Mouse (Mus musculus) C2C12 (cell line): ENCODE data around the gene Zfp91. TPM values are rescaled to one million over a fixed set of nuclear protein-coding genes. Genes with fewer than 3 reads are reported as not detected.

Experiments used
- H3K27me3 ChIP-seq: one replicate; pipeline ENCODE4 v1.6.1; 2011; ENCODE audit not compliant: control insufficient read depth, insufficient read depth, insufficient read length
- H3K36me3 ChIP-seq: one replicate; pipeline ENCODE4 v1.6.1; 2011; ENCODE audit not compliant: control insufficient read depth, insufficient read depth
- H3K4me3 ChIP-seq: one replicate; pipeline ENCODE4 v1.5.1; 2011; ENCODE audit warnings: mild to moderate bottlenecking, control low read depth; ENCODE audit not compliant: poor library complexity, insufficient read depth, severe bottlenecking
- H3K79me2 ChIP-seq: one replicate; pipeline ENCODE4 v1.6.1; 2011; ENCODE audit not compliant: control insufficient read depth, insufficient read depth
- H3K79me3 ChIP-seq: one replicate; pipeline ENCODE4 v1.6.1; 2011; ENCODE audit warnings: low read depth, control low read depth
- H3ac ChIP-seq: one replicate; pipeline ENCODE3; 2011; ENCODE audit warnings: low read depth; ENCODE audit not compliant: control insufficient read depth, insufficient read length
- CEBPB ChIP-seq: IDR thresholded peaks from one replicate; pipeline ENCODE4 v1.6.1; 2011; ENCODE audit warnings: low read depth, mild to moderate bottlenecking, control low read depth, moderate library complexity
- CTCF ChIP-seq: IDR thresholded peaks from one replicate; pipeline ENCODE4 v1.5.1; 2011; ENCODE audit not compliant: control insufficient read depth, insufficient read depth, insufficient read length
- FOSL1 ChIP-seq: IDR thresholded peaks from one replicate; pipeline ENCODE4 v1.8.0; 2011; ENCODE audit warnings: mild to moderate bottlenecking, low read length; ENCODE audit not compliant: poor library complexity, insufficient read depth, severe bottlenecking
- MAX ChIP-seq: IDR thresholded peaks from one replicate; pipeline ENCODE4 v1.6.1; 2011; ENCODE audit warnings: mild to moderate bottlenecking, control low read depth
- MYOD1 ChIP-seq: IDR thresholded peaks from one replicate; pipeline ENCODE4 v1.6.1; 2011; ENCODE audit warnings: low read depth; ENCODE audit not compliant: control insufficient read depth, insufficient read length
- MYOG ChIP-seq: IDR thresholded peaks from one replicate; pipeline ENCODE4 v1.6.1; 2011; ENCODE audit not compliant: control insufficient read depth, insufficient read length; ENCODE audit errors: extremely low read depth
- USF1 ChIP-seq: IDR thresholded peaks from one replicate; pipeline ENCODE4 v1.6.1; 2011; ENCODE audit warnings: low read depth, mild to moderate bottlenecking, control low read depth, moderate library complexity
- polyA plus RNA-seq: library from polyadenylated mRNA; unstranded; fragments of >200 nt; fragmentation: generic; extraction: Trizol; gene quantifications from one replicate; pipeline ENCODE4 v1.2.1, GENCODE M21; 2012; ENCODE audit warnings: missing spikeins

Zfp91 gene
- polyA plus RNA-seq, 1 experiment, result 25.0 TPM

GRCm38 (mm10) chr19:12762212-12763130 lies 33.5 kb downstream of the Zfp91 start:
- Histone ChIP-seq H3K79me2 (no peaks in the 10 kb centered on the region), H3K27me3 (no peaks in the 10 kb centered on the region), H3ac (no peak overlapping the region), H3K36me3 (peaks cover 57% of the 10 kb centered on the region), H3K4me3 (no peak overlapping the region), H3K79me3 (no peaks in the 10 kb centered on the region)
- TF ChIP-seq CEBPB (no peak), USF1 (no peak), FOSL1 (no peak), MAX (peak; percentile 20), MYOD1 (no peak), CTCF (no peak), MYOG (no peak)

- peaks cover 34% of the 10 kb centered on the region for H3K36me3 ChIP-seq
- no peak for TF ChIP-seq MYOD1
- no peak for TF ChIP-seq MAX
- TF ChIP-seq MYOG, result no peak
- no peak for TF ChIP-seq CTCF
- no peak for TF ChIP-seq USF1
- no peak for TF ChIP-seq CEBPB
- TF ChIP-seq FOSL1, result no peak
- no peaks in the 10 kb centered on the region for H3K27me3 ChIP-seq
- H3K4me3 ChIP-seq, result no peak overlapping the region
- no peak overlapping the region for H3ac ChIP-seq
- no peaks in the 10 kb centered on the region for H3K79me3 ChIP-seq
- H3K79me2 ChIP-seq, result no peaks in the 10 kb centered on the region
Observed at GRCm38 (mm10) chr19:12759656-12760055, 36.3 kb downstream of the Zfp91 start.

GRCm38 (mm10) chr19:12758936-12759478 lies 36.9 kb downstream of the Zfp91 start:
- no peak overlapping the region for H3ac ChIP-seq
- H3K36me3 ChIP-seq, result peaks cover 27% of the 10 kb centered on the region
- H3K4me3 ChIP-seq, result no peak overlapping the region
- H3K79me3 ChIP-seq, result no peaks in the 10 kb centered on the region
- H3K79me2 ChIP-seq, result no peaks in the 10 kb centered on the region
- TF ChIP-seq CTCF (no peak), MYOD1 (no peak), MYOG (no peak), MAX (no peak), FOSL1 (no peak), USF1 (no peak), CEBPB (no peak)
- H3K27me3 ChIP-seq, result no peaks in the 10 kb centered on the region

GRCm38 (mm10) chr19:12756286-12756685 lies 39.6 kb downstream of the Zfp91 start:
- Histone ChIP-seq H3K79me2 (no peaks in the 10 kb centered on the region), H3K27me3 (no peaks in the 10 kb centered on the region), H3K36me3 (peaks cover 2% of the 10 kb centered on the region), H3ac (no peak overlapping the region), H3K79me3 (no peaks in the 10 kb centered on the region), H3K4me3 (no peak overlapping the region)
- TF ChIP-seq MAX (no peak), CTCF (no peak), MYOG (no peak), FOSL1 (no peak), USF1 (no peak), MYOD1 (no peak)

GRCm38 (mm10) chr19:12731950-12732349 lies 64.0 kb downstream of the Zfp91 start:
- no peaks in the 10 kb centered on the region for H3K36me3 ChIP-seq
- no peaks in the 10 kb centered on the region for H3K79me3 ChIP-seq
- no peaks in the 10 kb centered on the region for H3K27me3 ChIP-seq
- TF ChIP-seq MAX (no peak), CTCF (no peak), FOSL1 (no peak), MYOG (no peak), MYOD1 (no peak), CEBPB (no peak), USF1 (no peak)
- no peaks in the 10 kb centered on the region for H3K79me2 ChIP-seq
- H3ac ChIP-seq, result no peak overlapping the region
- no peak overlapping the region for H3K4me3 ChIP-seq
